Mouse (Mus musculus): ENCODE measurements at regions not wholly inside any gene's neighbourhood (a gene's known extent, or its start where the extent isn't known, plus 50 kb on each side); places are given as distances from the start of the nearest gene placed in this dataset.
"Not testable (repeated sequence)": the region's sequence is repeated elsewhere in the genome, so short reads cannot be mapped to it uniquely, and the experiment has no call there.

DNA sequence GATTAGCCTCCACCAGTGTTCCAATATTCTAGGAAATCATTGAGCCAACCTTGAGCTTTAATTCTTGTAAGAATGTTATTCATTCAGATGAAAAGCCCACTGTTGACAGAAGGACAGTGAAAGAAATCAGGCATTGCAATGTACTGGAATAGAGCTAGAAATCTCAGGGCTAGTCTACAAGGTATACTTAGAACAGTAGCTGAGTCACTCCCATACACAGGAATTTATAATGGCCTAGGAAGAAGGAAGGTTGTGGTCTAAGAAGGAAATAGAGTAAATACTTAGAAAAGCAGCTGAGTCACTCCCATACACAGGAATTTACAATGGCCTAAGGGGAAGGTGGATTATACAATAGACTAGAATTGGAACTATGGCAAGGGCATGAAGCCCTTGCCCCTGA is 174.6 kb downstream of the Fam181b start:
- not testable (repeated sequence) for DNase-seq

DNA sequence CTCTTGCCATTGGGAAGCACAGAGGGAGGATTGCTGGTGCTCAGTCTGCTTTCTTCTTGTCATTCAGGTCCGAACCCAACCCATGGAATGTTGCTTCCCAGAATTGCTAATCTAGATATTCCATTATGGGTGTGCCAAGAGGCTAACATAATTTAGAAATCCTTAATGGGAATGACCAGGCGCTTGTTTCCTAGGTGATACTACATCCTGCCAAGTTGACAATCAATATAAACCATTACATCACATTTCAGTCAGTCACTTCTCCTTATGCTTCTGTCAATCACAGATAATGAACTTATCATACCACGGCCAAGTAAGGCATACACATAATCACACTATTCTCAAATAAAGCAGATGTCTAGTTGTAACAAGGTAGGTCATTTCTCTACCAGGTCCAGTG is 206.1 kb downstream of the Fam181b start:
- no peak for DNase-seq

DNA sequence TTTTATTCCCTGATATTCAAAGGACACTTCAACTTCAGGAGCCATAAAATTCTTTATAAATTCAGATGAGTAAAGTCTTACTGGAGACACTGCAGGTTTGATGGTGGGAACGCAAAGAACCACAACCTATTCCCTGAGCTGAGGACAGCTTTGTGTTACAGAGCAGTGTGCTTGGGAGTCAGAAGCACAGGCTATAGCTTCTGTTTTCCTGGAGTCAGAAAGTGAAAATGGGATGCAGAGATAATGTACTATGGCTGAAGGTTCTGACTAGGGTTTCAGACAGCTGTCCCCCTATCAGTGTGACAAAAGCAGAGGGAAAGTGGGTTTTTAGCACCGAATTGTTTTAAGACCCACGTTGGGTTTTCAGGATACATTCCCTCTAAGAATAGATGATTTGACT is 211.8 kb downstream of the Fam181b start:
- DNase-seq, result no peak

DNA sequence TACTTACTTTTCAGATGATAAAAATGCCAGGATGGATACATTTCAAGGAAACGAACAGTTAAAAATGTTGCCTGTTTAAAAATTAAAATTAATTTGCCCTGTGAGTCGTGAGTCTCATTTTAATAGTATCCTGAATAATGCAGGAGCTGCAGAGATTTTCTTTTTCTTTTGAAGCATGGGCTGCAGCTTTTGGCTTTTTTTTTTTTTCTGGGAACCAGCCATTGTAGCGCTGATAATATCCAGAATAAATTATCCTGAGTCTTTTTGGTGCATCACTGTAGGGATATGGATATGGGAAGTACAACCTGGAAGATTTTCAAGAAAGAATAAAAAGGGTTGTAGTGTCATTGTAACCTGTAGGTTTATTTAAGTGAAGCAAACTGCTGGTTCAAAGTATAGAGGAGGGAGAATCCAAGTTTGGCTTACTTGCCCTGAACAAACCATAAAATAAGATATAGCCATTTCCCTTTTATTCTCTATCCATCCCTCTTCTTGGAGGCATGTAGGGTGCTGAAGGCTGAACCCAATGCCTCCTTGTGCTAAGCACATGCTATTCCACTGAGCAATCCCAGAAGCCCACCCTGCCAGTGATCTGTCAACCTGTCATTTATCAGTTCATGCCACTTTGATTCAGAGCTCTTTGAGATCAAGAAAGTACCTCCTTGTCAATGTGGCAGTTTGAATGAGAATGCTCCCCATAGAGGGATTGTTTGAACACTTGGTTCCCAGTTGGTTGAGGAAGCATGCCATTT is 212.5 kb downstream of the Fam181b start:
- no peak for DNase-seq

DNA sequence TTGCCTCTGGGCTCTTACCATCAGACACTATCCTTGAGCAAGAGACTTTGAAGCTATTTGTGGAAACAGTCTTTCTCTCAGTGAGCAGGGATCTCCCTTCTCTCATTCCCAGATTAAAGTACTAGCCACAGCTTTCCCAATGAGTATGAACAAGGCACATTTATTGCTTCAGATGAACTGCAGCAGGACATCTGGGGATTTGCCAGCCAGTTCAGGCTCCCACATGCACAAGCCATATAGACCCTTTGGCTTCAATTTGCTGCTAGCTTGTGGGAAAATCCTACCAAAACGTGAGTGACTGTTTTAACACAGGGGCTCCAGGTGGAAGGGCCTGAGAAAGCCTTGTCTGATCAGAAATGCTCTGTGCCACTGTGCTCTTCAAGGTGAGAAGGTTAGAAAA is 233.1 kb downstream of the Fam181b start:
- DNase-seq, result no peak

DNA sequence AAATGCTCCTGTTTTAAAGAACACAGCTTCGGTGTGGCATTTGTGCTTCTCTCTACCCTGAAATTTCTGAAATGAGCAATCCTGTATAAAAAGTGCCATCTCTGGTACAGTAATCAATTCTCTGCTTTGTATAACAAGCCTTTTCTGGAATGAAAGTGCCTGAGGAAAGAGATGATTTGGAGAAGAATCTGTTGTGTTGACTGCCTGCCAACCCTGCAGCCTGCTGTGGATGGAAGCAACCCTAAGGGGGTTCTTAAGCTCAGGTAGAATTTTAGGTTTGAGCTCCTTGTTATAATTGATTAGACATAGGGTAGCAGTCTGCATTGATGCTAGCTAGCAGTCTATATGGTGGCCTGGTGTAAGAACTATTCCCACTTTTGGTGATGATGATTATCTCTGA is 251.7 kb downstream of the Fam181b start:
- no peak for DNase-seq

DNA sequence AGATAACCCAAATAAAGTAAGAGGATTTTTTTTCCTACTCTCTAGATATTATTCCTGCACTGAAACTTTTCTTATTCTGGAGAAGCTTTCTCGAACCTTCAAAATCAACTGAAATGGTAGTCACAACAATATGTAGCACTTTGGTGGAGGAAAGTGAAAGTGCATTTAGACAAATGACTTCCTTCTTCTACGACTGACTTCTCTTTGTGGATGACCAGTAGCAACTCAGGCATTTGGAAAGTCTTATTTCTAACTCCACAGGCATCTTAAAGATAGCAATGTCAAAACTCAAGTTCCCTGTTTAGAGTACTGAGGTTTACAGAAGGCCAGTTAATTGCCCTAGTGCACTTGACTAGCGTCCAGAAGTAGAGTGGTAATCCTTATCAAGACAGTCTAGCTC is 252.5 kb downstream of the Fam181b start:
- no peak for DNase-seq

DNA sequence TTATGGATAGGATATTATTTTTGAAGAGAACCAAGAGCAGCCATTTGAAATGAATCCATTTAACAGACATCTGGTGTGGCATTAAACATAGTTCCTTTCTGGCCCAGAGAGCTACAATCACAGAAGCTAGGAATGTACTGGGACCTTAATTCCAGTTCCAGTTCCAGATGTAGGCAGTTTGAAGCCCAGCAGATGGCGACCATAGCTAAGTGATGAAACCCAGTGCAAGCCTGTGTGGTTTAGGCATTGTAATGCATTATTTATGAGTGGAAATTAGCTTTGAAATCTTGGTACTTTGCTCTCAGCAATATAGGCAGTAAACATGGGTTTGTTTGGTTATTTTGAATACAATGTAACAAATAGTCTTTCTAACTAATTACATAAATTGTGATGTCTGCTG is 256.8 kb downstream of the Fam181b start:
- peak; percentile 41 to 42 for DNase-seq

All from kidney, postnatal 4 days (tissue).